Mouse (Mus musculus): ENCODE results near the gene Rdm1.

DNA sequence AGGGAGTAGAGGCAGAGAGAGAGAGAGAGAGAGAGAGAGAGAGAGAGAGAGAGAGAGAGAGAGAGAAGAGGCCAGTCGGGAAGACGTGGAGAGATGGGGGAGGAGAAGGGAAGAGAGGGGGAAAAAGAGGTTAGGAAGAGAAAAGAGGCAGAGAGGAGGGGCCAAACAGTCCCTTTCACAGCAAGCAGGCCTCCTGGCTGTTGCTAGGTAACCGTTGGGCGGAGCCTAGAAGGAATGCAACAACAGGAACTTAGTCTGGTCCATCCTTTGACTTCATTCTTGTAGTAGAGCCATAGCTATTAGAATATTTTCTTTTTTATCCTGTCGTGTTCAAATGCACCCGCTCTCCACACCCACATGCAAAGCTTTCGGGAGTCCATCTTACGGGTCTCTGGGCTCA is 9.1 kb upstream of the Rdm1 start:
- TF ChIP-seq POLR2A (IDR thresholded peaks at IDR 0.05; ENCODE audit: borderline replicate concordance, insufficient read depth, low read length): no peak
- TF ChIP-seq CTCF (IDR thresholded peaks at IDR 0.05; ENCODE audit: borderline replicate concordance, insufficient read depth, low read depth, low read length): no peak
